Mouse (Mus musculus) spleen, postnatal 4 days (tissue): Measurements from ENCODE around the gene Fgfr2.
"Not testable (repeated sequence)": the region's sequence is repeated elsewhere in the genome, so short reads cannot be mapped to it uniquely, and the experiment has no call there.

Experiments
- DNase-seq, 2 experiments: peaks; one replicate each; pipeline ENCODE4 v3.0.0; 2022; ENCODE audit warnings: low spot score in 2 of 2

The Fgfr2 gene

DNA sequence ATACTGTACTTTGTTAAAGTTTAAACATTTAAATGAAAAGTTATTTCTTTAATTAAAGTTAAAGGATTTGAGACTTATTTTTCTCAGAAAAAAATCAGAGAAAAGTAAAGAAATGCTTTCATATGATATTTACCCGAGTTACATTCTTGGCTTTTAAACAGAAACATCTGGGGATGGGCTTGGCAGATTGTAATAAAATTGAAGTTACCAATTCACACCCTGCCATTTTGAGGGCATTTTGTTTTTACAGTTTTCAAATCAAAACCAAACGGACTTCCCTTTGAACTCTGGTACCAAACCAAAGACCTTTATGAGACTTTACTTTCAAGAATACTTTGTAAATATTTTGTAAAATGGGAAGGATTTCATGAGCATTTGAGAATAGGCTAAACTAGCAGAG, 2697.2 kb downstream of the Fgfr2 start:
- DNase-seq, result no peak

DNA sequence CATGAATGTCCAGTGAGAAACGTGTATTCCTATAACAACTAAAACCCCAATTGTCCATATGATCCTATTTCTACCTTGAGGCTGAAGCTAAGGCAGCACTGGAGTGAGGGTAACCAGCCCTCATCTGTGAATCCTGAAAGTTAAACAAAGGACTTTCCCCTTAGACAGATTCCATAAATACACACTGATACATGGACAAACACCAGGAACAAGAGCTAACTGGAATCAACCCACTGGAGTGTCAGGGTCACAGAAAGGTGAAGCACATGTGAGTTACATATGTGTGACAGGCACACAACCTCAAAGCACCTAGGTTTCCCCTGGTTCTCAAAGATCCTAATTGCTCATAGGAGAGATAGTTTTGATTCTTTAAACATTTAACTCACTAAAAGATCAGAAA, 2703.2 kb downstream of the Fgfr2 start:
- DNase-seq, result no peak

DNA sequence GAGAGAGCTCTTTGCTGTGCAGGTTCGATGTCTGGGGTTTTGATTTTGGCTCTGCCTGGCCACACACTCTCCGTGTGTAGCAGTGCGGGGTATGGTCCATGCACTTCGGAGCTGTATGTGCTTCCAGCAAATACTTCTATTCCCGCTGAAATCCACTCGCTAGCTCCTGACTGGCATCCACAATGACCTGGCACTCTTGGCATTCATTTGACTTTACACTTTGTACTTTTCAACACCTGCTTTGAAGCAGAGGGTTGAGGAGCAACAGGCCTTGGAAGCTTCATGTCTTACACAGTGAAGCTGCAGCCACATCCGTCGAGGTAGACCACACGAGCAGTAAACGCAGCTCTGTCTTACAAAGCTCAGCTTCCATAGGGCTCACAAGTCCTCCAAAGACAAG, 2715.5 kb downstream of the Fgfr2 start:
- DNase-seq, result no peak

DNA sequence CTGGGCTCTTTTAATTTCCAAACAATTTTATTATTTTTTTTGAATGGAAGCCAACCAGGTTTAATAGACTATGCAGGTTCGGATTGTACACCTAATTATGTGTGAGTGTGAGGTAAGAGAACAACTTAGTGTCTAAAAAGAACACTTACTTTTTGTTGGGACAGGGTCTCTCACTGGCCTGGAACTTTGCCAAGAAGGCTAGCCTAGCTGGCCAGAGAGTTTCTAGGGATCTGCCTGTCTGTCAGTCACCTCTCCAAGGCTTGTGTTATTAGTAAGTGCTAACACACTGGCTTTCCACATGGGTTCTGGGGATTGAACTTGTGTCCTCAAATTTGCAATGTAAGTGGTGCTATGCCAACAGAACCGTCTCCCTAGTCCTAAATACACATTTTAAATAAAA, 2719.8 kb downstream of the Fgfr2 start:
- no peak for DNase-seq

DNA sequence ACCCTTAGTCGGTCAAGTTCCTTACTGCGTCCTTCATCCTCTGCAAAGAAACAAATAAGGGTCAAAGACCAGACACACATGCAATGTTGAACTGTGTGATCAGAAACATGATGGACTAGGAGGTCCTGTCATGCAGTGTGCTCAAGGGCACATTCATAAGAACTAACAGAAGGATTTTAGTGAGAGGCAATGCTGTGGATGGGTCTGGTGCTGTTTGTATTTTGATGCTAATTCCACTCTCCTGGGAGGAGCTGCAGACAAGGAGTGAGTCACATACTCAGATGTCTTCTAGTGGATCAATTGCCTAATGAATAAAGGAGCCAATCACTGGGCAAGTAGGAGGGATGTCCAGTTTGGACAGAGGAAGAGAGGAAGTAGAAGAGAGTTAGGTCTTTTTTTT, 2728.5 kb downstream of the Fgfr2 start:
- no peak for DNase-seq

DNA sequence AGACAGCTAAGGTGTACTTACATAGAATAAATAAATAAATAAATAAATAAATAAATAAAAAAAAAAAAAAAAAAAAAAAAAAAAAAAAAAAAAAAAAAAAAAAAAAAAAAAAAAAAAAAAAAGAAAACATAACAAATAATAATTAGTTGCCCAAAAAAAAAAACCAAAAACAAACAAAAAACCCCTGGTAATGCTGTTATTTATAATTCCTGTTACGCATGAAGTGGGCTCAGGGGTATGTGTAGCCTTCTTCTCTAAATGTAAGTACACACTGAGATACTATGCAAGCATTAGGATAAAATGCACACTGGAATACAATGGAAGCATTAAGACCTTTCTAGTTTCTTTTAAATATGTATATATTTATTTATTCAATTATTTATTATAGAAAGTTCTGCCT, 2733.1 kb downstream of the Fgfr2 start:
- DNase-seq, result not testable (repeated sequence)

DNA sequence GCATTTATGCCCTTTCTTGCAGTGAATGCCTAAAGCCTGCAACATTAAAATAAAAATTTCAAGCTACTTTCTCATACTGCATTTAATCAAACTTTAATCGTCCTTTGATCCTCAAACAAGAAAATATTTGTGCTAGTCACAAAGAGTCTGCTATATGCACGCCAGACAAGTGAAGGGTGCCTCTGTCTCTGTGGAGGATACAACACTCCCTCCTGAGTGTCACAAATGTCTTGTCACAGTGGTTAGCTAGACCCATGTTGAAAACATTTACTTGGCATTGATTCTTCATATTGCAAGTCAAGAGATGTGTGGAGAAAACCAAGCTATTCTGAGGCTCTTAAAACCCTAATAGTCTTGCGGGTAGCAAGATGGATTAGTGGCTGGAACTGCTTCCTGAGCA, 2736.8 kb downstream of the Fgfr2 start:
- no peak for DNase-seq

DNA sequence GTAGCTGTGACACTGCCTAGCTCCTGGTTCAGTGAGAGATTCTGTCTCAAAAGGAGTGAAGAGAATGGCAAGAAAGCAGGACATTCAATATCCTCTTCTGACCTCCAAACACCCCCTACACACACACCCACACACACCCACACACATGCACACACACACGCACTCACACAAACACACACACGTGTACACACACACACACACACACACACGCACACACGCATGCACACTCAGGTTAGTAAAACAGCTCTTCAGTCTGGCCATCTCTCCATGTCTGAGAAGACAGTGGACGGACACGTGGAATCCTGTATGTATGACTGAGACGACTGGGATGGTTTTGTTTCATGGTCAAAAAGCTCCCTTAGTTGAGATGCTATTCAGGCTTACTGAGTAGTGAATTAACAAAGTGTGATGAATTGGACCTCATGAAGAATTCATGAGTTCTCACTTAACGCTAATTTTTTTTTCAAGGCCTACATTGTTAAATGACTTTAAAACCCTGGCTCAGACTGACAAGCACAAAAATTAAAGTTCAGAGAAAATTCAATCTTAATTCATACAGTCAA, 2737.3 kb downstream of the Fgfr2 start:
- DNase-seq, result no peak

DNA sequence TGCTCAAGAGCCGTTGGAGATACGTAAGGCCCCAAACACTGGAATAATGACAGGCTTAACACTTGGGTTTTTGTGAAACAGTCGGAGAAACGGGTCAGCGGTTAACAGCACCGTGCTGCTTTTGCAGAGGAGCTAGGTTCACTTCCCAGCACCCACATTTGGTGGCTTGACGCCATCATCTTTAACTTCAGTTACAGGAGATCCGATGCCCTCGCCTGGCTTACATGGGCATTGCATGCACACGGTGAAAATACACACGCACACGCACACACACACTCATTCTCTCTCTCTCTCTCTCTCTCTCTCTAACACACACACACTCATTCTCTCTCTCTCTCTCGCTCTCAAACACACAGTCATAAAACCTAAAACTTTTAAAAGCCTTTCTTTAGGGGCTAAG, 2741.0 kb downstream of the Fgfr2 start:
- DNase-seq, result no peak

DNA sequence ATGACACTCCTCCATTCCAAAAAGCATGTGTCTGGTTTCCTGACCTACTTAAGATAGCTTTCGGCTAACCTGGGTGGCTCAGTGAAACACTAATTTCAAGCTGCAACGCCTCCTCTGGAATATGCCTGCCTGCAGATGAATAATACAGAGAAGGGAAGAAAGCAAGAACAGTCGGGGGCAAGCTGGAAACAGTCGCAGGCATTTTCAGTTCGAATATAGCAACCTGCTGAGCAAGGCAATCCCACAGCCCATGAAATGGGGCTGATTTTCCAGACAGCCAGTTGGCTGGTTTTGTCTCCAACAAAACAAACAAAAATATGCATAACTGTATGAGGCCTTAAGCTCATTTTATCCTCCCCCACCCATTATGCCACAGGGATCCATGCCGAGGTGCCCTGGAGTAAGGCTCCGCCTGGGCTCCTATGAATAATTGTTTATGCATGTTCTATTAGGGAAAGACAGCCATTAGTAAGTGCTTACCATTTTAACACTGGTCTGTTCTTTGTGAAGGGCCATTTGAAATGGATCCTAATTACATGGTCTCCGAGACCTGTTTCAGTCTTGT, 2741.7 kb downstream of the Fgfr2 start:
- DNase-seq, result no peak

DNA sequence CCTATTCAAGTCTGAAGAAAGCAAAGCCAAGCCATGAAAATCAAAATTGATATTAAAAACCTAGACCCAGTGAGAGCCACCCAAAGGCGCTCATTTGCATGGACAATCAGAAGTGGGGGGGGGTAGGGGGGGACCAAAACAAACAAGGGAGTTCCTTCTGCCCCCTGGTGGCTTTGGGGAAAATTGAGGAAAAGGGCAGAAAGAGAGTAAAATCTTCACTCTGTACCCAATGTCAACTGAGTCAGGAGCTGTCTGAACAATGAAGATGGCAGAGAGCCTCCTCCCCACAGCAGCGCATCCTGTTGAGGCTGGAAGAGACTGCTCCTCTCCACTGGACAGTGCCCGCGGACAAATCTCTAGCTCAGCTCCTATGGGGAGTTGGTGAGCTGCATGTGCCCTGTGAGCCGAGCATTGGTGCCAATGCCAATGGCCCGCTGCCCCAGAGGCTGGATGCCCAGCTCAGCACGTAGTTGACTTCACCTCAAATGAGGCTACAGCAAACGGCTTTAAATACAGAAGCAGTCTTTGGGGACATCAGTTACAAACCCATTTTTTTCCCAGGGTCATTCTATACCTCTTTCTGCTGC, 2742.3 kb downstream of the Fgfr2 start:
- DNase-seq, result no peak

DNA sequence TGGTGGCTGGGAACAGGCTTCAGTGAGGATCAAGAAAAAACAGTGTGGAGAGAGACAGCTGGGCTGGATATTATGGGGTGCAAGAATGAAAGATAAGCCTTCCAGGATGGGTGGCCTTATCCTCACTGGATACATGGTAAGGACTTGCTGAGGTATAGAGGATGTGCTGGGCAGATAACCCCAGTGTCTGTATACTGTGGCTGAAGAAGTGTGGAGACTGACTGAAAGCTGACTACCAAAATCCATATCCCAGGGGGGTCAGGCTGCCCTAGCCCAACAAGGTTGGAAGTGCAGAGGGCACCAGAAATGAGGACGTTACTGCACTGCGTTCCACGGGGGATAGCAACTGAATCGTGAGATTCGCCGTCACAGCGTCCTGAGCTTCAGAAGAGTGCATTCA, 2742.8 kb downstream of the Fgfr2 start:
- no peak for DNase-seq

DNA sequence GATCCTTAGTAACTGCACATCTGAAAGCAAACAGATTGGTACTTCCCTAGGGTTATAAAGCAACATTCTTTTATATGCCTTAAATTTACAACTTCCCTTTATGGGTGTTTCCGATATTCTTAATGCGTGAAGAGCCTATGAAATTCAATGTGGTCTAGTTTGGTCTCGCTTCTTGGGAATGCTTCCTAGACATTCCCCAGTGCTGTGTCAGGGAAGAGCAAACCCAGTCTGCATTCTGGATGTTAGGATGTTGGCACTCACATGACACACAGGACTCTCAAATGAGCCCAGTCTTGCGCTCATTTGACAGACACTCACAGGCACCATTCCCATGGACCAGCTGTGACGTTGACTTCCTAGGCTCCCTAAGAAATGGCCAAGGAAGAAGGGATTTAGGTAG, 2743.3 kb downstream of the Fgfr2 start:
- DNase-seq, result no peak

DNA sequence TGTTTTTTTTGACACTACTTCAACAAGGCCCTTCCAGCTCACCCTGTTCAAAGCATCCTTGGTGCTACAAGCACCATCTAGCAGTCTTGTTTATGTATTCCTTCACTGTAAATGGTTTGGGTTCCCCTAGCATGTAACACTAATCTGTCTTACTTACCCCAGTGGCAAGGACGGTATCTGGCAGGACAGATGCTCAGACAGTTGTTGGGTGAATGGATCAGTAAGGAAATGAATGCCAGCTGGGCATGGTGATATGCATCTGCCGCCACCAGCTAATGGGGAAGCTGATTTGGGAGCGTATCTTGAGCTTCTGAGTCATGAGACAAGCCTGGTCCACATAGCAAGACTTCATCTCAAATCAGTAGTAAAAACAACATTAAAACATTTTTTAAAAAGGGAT, 2744.8 kb downstream of the Fgfr2 start:
- no peak for DNase-seq

DNA sequence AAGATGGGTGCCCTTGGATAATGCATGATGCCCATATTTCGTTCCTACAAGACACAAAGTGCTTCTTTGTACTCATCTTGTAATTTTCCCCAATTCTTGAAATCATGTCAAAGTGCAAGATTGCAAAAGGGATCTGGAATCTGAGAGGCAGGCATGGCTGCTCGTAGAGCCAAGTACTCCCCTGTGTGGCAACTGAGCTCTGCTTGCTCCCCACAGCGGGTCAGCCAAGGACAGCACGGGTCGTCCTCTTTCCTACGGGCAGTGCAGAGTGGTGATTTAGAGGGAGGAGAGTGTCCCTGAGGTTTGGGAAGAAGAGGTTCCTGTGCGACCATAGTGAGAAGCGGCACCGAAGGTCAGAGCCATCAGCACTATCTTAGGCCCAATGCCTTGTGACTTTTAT, 2748.8 kb downstream of the Fgfr2 start:
- DNase-seq, result no peak

DNA sequence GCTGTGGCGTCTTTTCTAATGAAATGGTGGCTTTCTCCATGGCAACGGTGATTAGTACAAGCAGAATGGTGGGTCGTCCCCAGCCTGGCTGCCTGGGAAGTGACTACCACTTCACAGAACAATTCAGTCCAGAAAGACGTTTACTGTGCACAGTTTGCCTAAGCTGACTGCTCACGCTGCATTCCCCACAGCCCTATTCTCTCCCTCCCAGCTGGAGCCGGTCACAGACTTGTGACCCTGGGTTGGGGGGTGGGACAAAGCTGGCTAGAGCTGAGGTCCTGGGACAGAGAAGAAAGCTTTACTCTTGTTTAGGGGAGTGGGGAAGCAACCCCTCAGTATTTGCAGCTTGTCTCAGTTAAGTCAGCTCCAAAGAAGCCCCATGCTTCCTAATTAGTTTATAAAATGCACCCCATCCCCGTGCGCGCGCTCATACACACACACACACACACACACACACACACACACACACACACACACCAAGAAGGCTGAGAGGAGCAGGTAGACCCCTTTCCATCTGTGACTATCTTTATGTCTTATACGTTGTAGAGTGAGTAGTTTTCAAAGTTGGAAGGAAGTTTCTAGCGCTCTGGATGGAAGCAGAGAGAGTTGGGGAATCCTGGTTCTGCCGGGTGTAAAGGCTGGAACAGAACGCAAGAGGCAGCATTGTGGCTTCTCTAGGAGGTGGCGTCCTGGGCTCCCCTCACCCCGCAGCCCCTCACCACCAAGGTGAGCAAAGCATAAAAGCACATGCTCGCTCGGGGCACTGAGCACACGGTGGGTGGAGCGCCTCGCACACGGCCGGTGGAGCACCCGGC, 2754.1 kb downstream of the Fgfr2 start:
- DNase-seq, result peak in 1 of 2 experiments; percentile 44

DNA sequence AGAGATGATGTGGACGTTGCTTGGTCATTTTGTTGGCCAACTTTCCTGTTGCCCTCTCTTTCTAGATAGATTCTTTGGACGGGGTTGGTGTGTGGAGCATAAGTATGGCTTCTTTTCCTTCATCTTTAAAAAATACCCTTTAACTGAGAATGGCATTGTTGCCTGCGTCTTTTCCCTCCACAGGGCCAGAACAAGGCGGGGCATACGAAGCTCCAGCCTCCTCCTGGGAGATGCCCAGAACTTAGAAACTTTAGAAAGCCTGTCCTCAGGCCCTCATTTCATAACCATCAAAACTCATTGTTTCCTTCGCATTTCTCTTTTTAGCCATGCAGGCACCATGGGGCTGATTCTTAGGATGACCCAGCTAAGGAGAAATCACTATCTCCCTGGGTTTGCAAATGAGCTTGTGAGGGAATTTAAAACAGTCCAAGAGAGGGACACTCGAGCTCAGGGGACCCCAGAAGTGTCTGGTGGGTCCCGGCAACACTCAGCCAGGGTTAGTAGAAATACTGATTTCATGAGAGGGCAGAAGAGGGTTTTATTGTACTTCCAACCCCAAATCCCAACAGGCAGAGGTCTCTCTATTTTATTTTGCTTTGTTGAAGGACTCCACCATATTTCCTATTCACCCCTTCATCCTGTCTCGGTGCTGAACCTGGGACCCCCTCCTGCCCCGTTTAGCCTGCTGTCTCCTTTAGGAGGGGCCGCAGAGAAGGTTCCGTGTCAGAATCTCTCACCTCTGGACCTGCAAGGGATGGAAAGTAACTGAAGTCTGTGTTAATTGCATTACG, 2754.9 kb downstream of the Fgfr2 start:
- no peak for DNase-seq

DNA sequence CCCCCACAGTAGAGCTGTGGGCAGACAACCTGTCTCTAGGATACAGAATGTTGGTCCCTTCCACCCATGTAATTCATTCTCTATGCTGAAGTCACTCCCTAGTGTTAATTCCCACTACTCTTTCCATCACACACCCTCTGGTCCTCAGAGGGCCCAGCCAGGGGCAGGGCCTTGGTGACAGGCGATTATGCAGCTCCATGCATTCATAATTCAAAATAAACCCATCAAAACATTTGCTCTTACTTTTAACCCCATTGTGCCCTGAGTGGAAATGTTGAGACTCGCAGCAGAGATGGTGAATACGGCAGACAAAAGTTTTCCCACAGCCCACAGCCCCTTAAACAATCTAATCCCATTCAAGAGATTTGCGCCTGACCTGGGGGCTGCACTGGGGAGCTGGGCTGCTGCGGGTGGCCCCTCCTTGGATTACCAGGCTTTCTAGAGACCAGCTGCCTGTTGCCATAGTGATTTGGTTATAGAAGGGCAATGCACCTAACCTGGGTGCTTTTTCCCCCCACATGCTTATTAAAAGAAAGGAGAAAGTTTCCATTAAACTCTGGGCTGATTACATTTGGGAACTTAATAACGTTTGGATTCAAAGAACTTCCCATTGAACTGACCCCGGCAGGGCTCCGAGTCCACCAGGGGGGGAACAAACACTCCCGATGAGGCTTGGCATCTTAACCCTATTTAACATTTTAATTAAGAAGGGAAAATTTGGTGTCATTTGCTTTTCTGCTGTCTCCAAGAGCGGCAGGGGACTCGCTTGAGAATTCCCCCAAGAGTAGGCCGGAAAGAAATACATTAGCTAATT, 2755.7 kb downstream of the Fgfr2 start:
- DNase-seq, result no peak

DNA sequence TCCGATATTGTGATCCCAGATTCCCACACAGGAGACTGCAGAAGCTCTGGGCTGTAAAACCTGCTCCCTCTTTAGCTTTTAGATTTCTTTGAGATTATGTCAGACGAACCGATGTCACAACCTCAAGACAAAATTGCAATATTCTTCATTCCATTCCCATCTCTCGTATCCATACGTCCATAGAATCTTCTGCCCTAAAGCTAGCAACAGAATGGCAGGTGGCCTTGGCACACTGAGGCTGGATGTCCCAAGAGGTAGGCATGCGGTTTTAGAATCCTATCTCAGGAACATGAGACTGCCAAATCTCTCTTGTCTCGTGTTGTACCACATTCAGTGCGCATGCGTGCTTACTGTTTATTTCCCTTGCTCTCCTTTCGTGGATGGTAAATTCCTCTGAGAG, 2757.4 kb downstream of the Fgfr2 start:
- DNase-seq, result no peak

DNA sequence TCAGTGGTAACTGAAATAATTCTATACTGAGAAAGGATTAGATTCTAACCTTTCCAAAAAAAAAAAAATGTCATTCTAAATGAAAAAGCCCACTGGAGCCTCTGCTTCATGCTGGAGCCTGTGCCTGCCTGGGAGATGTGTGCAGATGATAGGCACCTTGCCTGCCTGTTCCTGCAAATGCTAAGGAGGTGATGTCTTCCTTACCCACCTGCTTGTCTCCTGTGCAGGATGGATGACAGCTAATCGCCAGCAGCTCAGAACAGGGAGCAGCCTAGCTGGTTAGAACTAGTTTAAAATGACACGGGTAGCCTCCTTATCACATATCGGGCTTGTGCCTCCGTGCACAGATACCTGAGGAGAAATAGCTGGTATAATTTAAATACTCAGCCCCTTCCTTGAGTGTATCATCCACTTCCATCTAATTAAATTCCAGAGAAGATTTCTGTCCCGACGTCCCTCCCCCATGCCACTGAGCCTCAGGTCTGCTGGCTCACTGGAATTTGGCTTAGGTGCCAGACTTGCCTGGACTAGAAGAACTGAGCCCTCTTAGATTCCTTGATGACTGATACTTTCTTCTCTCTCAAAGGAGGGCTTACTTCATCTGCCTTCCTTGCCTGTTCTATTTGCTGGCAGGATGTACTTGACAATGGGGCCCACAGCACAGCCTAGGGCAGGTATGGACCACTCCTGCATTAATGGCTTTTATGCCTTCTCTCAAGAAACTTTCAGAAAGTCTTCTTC, 2782.6 kb downstream of the Fgfr2 start:
- no peak for DNase-seq

DNA sequence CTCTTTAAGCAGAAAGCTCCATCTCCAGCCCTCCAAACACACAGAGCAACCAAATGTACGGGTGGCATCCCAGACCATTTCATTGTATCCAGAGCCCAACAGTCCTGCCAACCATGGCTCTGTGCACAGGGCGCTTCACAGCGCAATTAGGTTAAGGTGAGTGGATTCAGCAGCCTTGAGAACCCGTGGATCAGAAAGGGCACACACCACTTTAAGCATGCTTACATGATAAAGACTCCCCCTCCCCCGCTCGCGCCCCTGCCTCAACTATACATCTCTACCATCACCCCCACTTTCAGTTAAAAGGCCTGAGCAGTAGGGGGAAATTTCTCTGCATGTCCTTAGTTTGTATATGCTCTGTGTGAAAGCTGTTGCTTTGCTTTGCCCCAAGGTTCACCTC, 2785.5 kb downstream of the Fgfr2 start:
- peak in 1 of 2 experiments; percentile 47 for DNase-seq
